In the genomic region with DNA sequence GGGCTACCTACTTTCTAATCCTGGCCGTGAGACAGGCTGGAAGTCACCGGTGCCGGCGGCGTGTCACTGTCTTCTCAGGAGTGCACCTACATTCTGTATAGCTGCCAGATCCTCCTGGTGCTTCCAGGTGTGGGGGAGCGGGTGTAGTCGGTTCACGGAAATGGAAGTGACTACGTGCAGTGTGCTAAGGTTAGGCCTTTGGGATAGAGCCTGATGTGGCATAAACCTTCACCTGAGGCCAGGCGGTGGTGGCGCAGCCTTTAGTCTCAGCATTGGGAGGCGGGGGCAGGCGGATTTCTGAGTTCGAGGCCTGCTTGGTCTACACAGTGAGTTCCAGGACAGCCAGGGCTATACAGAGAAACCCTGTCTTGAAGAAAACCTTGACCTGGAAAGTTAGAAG, we compare ENCODE assay signal across 23 mouse cellular contexts. TPM values are rescaled to one million over a fixed set of nuclear protein-coding genes. Genes with fewer than 3 reads are reported as not detected.
A peak's percentile ranks its signal among the peaks of the same experiment; 100 is the strongest.
DNase-seq lines count a peak whose midpoint lies in the region; ATAC-seq and TF ChIP-seq lines count a peak whose summit lies in the region.
"Had no signal": no experiment of that assay in that cellular context is flagged by ENCODE, and none has a peak within 500 bp of the region (broad histone marks: within the 10 kb centered on the region; RNA-seq: fewer than 3 reads in every experiment).

No protein-coding gene starts in this region.

- peak overlapping the region; percentile 26; the same call in 1 of the 2 replicates for H3K4me3 ChIP-seq in E14TG2a.4 (replicated peaks; ENCODE audit: low read length)
- H3K4me3 ChIP-seq: embryonic facial prominence, embryonic 10.5 days; embryonic facial prominence, embryonic 12.5 days; forebrain, embryonic 13.5 days had no signal

- peaks cover 20% of the 10 kb centered on the region for H3K4me1 ChIP-seq in E14TG2a.4 (replicated peaks; ENCODE audit: low read depth, low read length)

- no peak for TF ChIP-seq CTCF in E14TG2a.4 (conservative IDR thresholded peaks at IDR 0.05; ENCODE audit: low read length)

- H3K9me3 ChIP-seq in E14TG2a.4 (ENCODE audit: low read length): no peaks in the 10 kb centered on the region
- H3K9me3 ChIP-seq: embryonic facial prominence, embryonic 10.5 days; embryonic facial prominence, embryonic 12.5 days; forebrain, embryonic 13.5 days; G1E had no signal

- ATAC-seq in megakaryocyte progenitor cell, adult 5-6 weeks (replicated peaks; ENCODE audit: poor library complexity): no peak
- ATAC-seq: CD4-positive, CD25-positive, alpha-beta regulatory T cell, adult 4 months; forebrain, embryonic 13.5 days; forebrain, embryonic 16.5 days; Patski had no signal

- H3K27me3 ChIP-seq in E14TG2a.4 (ENCODE audit: insufficient read depth, low read length): peaks cover 12% of the 10 kb centered on the region
- H3K27me3 ChIP-seq: CH12.LX; embryonic facial prominence, embryonic 12.5 days; forebrain, embryonic 13.5 days; Patski had no signal

- peak; percentile 18 for DNase-seq in cerebellum, adult 9-11 months
- no peak for DNase-seq in cerebellum, postnatal 36 days
- DNase-seq in ES-CJ7 (ENCODE audit: low read depth, low spot score) (peak; percentile 20), ZHBTc4 (ENCODE audit: low read depth, low spot score) (peak; percentile 24)
- no peak for DNase-seq in ovary, adult 18-20 months (ENCODE audit: low spot score)
- DNase-seq: adrenal gland, adult 2 months; adrenal gland, postnatal 10 days; adrenal gland, postnatal 36 days; B cell, adult 2 months; cerebellum, adult 11-12 months; cerebellum, adult 2 months; cerebellum, adult 9-10 months; cerebellum, postnatal 14 days had no signal

- no peaks in the 10 kb centered on the region for H3K36me3 ChIP-seq in E14TG2a.4 (ENCODE audit: insufficient read depth, low read length)
- H3K36me3 ChIP-seq: embryonic facial prominence, embryonic 10.5 days; embryonic facial prominence, embryonic 12.5 days; G1E had no signal

RNA-seq across cellular contexts. Expression of a gene that starts 3.0 kb away (rescaled TPM):
- total RNA-seq in megakaryocyte progenitor cell, adult 5-6 weeks (2015): 101 and 106 TPM in 2 replicates
- 137 and 172 TPM in 2 replicates for total RNA-seq in megakaryocyte progenitor cell, adult 5-6 weeks (2017)

Comparison
In these comparisons a context has a peak if more than half of its experiments do, and no peak if none do; other contexts are left out.
1. DNase-seq: peak in cerebellum, adult 9-11 months (single experiment), ES-CJ7 (single experiment) and ZHBTc4 (single experiment); none in cerebellum, postnatal 36 days (0 of 2) and ovary, adult 18-20 months (single experiment).